Mouse (Mus musculus) gastrocnemius, adult 18-20 months (tissue): ENCODE measurements around the gene Sgk1. TPM values are rescaled to one million over a fixed set of nuclear protein-coding genes. Genes with fewer than 3 reads are reported as not detected.
A peak's percentile ranks its signal among the peaks of the same experiment; 100 is the strongest.

Experiments
- DNase-seq: peaks from one replicate; pipeline ENCODE4 v3.0.0; 2021; ENCODE audit warnings: low spot score
- total RNA-seq, 2 experiments: library from RNA; stranded (reverse); gene quantifications; 2 replicates each; pipeline ENCODE4 v1.2.3; 2021

The Sgk1 gene
- total RNA-seq, 2 experiments from 2014 or later = 151 to 192 TPM

GRCm38 (mm10) chr10:21963005-21963404 lies 81.0 kb downstream of the Sgk1 start:
- DNase-seq = no peak

GRCm38 (mm10) chr10:21973676-21974075 lies 91.7 kb downstream of the Sgk1 start:
- peak; percentile 58 for DNase-seq

GRCm38 (mm10) chr10:21974801-21975200 lies 92.8 kb downstream of the Sgk1 start:
- DNase-seq = peak; percentile 19

- DNase-seq = no peak
These were observed 93.4 kb downstream of the Sgk1 start for GRCm38 (mm10) chr10:21975384-21975783.

GRCm38 (mm10) chr10:21976253-21976652 lies 94.3 kb downstream of the Sgk1 start:
- no peak for DNase-seq

GRCm38 (mm10) chr10:21978421-21978820 lies 96.4 kb downstream of the Sgk1 start:
- no peak for DNase-seq

GRCm38 (mm10) chr10:21979286-21979965 lies 97.4 kb downstream of the Sgk1 start:
- no peak for DNase-seq

GRCm38 (mm10) chr10:21980780-21981435 lies 98.9 kb downstream of the Sgk1 start:
- DNase-seq = no peak

GRCm38 (mm10) chr10:21982303-21982702 lies 100.3 kb downstream of the Sgk1 start:
- no peak for DNase-seq

- DNase-seq = no peak
These were observed 106.5 kb downstream of the Sgk1 start for GRCm38 (mm10) chr10:21988489-21988888.

GRCm38 (mm10) chr10:21991351-21991840 lies 109.4 kb downstream of the Sgk1 start:
- DNase-seq = peak; percentile 93

GRCm38 (mm10) chr10:21991986-21992833 lies 110.2 kb downstream of the Sgk1 start:
- peak; percentile 50 for DNase-seq

GRCm38 (mm10) chr10:21992834-21993514 lies 111.0 kb downstream of the Sgk1 start:
- DNase-seq = peak; percentile 92

- DNase-seq = peak; percentile 75
These were observed 111.8 kb downstream of the Sgk1 start for GRCm38 (mm10) chr10:21993515-21994373.

GRCm38 (mm10) chr10:21994431-21994914 lies 112.5 kb downstream of the Sgk1 start:
- DNase-seq = peak; percentile 98

GRCm38 (mm10) chr10:21995221-21995620 lies 113.2 kb downstream of the Sgk1 start:
- peak; percentile 76 for DNase-seq

GRCm38 (mm10) chr10:21995661-21996308 lies 113.8 kb downstream of the Sgk1 start:
- DNase-seq = peak; percentile 85

- no peak for DNase-seq
These were observed 114.9 kb downstream of the Sgk1 start for GRCm38 (mm10) chr10:21996660-21997447.
